Mouse (Mus musculus) midbrain, postnatal 0 days (tissue): Measurements from ENCODE around the gene Gba2. TPM values are rescaled to one million over a fixed set of nuclear protein-coding genes. Genes with fewer than 3 reads are reported as not detected.

Experiments used
- ATAC-seq: fragments of 200-750 bp; cut with Nextera tagmentation; 2 replicates; pipeline ENCODE4 v1.8.0; 2017; ENCODE audit warnings: moderate number of reproducible peaks, mild to moderate bottlenecking, moderate TSS enrichment, moderate library complexity; ENCODE audit not compliant: low FRiP score
- DNase-seq: peaks from one replicate; pipeline ENCODE4 v3.0.0-alpha.2; 2015; ENCODE audit warnings: low spot score
- H3K27ac ChIP-seq: fragments of 300-500 bp; sonication (generic); 2 replicates; pipeline ENCODE4 v1.5.1; 2014; ENCODE audit warnings: low read depth, mild to moderate bottlenecking, low read length, mixed read lengths
- H3K27me3 ChIP-seq: fragments of 300-500 bp; sonication (generic); 2 replicates; pipeline ENCODE4 v1.6.1; 2014; ENCODE audit warnings: low read length, control low read depth, mixed read lengths; ENCODE audit not compliant: insufficient read depth
- H3K36me3 ChIP-seq: fragments of 300-500 bp; sonication (generic); 2 replicates; pipeline ENCODE4 v1.6.1; 2014; ENCODE audit warnings: low read length, control low read depth, mixed read lengths; ENCODE audit not compliant: insufficient read depth
- H3K4me1 ChIP-seq: fragments of 300-500 bp; sonication (generic); 2 replicates; pipeline ENCODE4 v1.6.1; 2014; ENCODE audit warnings: mild to moderate bottlenecking, control low read depth, antibody characterized with exemption, low read length, mixed read lengths; ENCODE audit not compliant: insufficient read depth
- H3K4me2 ChIP-seq: fragments of 300-500 bp; sonication (generic); 2 replicates; pipeline ENCODE4 v1.6.1; 2014; ENCODE audit warnings: low read depth, mild to moderate bottlenecking, low read length, mixed read lengths; ENCODE audit not compliant: poor library complexity, severe bottlenecking
- H3K4me3 ChIP-seq: fragments of 300-500 bp; sonication (generic); 2 replicates; pipeline ENCODE4 v1.5.1; 2014; ENCODE audit warnings: low read depth, mild to moderate bottlenecking, low read length, moderate library complexity
- H3K9ac ChIP-seq: fragments of 300-500 bp; sonication (generic); replicated peaks from 2 replicates; pipeline ENCODE4 v1.6.1; 2014; ENCODE audit warnings: mild to moderate bottlenecking, low read length, moderate library complexity, mixed read lengths; ENCODE audit not compliant: poor library complexity, severe bottlenecking
- H3K9me3 ChIP-seq: fragments of 300-500 bp; sonication (generic); 2 replicates; pipeline ENCODE4 v1.6.1; 2016; ENCODE audit warnings: low read length, control low read depth
- CTCF ChIP-seq: IDR thresholded peaks from 2 replicates; pipeline ENCODE4 v1.5.1; 2016; ENCODE audit warnings: antibody characterized with exemption, mild to moderate bottlenecking
- WGBS: fragments of 180-500 bp; shearing (Covaris S2); extraction: QIAGEN DNeasy Blood & Tissue Kit; methylation state at CpG from one replicate; pipeline ENCODE4 v1.1.7; 2014; 5-methylcytosine and 5-hydroxymethylcytosine counted together
- polyA plus RNA-seq: library from polyadenylated mRNA; unstranded; fragments of >200 nt; fragmentation: Nextera tagmentation; extraction: Ambion mirVana; gene quantifications from 2 replicates; pipeline ENCODE4 v1.2.1, GENCODE M21; 2015
- total RNA-seq: library from RNA; depleted of rRNA; stranded (reverse); fragments of >200 nt; gene quantifications from 2 replicates; pipeline ENCODE4 v1.2.3, GENCODE M21; 2014

The Gba2 gene
- total and polyA plus RNA-seq, 2 experiments from 2014 or later: 29.3 to 47.5 TPM

DNA sequence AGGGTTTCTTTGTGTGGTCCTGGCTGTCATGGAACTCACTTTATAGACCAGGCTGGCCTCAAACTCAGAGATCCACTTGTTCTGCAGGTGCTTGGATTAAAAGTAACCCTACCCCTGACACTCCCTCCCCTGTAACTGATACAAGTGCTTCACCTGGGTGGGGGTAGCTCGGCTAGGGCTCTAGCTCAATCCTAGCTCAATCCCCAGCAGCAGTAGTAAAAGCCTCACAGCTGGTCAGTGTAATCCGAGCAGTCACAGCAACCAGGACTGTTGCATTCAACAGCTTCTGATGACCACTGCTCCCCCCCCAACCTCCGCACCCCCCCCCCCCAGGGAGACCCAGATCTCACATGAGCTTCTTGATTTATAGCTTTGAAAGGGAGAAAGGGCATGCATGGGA is 36.6 kb downstream of the Gba2 start:
- ATAC-seq (no peak), DNase-seq (no peak)
- Histone ChIP-seq H3K9me3 (no peaks in the 10 kb centered on the region), H3K27me3 (no peaks in the 10 kb centered on the region), H3K4me2 (no peak overlapping the region), H3K36me3 (peaks cover 89% of the 10 kb centered on the region), H3K9ac (no peak overlapping the region), H3K27ac (no peak overlapping the region), H3K4me1 (no peaks in the 10 kb centered on the region), H3K4me3 (no peak overlapping the region)
- WGBS: 82% methylated on average over 3 of the region's 3 CpGs
- TF ChIP-seq CTCF: no peak

DNA sequence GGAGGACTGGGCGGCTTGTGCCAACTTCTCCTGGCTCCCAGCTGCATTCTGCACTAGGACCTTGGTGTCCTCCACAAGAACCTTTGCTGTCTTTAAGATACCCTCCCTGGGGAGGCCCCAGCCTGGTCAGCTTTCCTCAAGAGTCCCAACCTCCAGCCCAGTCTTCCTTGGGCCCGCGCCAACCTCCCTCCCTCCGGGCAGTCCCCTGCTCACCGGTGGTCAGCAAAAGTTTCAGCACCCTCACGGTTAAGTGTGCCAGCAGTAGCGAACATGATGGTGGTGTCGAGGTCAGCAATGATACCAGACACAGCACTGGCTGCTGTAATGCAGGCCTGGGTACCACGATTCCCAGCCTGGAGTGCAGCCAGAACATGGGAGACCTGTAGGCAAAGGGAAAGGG is 42.6 kb downstream of the Gba2 start:
- no peak overlapping the region for H3K27ac ChIP-seq
- H3K36me3 ChIP-seq: peaks cover 88% of the 10 kb centered on the region
- WGBS: 96% methylated on average over 9 of the region's 9 CpGs
- no peak for TF ChIP-seq CTCF
- H3K4me1 ChIP-seq: no peaks in the 10 kb centered on the region
- H3K27me3 ChIP-seq: no peaks in the 10 kb centered on the region
- no peak overlapping the region for H3K4me3 ChIP-seq
- no peak overlapping the region for H3K9ac ChIP-seq
- no peaks in the 10 kb centered on the region for H3K9me3 ChIP-seq
- H3K4me2 ChIP-seq: no peak overlapping the region
- DNase-seq (no peak), ATAC-seq (no peak)

DNA sequence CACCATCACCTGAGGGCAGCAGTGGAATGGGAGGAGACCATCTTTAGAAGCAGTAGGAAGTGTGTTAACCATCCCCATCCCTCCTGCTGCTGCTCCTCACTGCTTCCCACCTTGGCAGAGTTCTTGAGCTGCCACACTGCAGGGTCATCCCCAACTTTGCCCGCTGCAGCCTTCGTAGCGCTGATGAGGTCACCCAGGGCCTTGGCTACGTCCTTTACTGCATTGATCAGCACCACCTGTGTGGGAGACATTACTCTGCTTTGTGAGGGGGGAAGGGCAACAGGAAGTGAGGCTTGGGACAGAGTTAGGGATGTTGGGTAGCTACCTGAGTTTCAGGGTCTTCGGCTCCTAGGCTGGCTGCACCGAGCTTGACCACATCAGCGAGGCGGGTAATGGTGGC is 43.0 kb downstream of the Gba2 start:
- no peak overlapping the region for H3K9ac ChIP-seq
- peaks cover 88% of the 10 kb centered on the region for H3K36me3 ChIP-seq
- H3K4me1 ChIP-seq: no peaks in the 10 kb centered on the region
- WGBS: 96% methylated on average over 8 of the region's 8 CpGs
- H3K4me3 ChIP-seq: no peak overlapping the region
- DNase-seq (no peak), ATAC-seq (no peak)
- no peak overlapping the region for H3K27ac ChIP-seq
- no peaks in the 10 kb centered on the region for H3K9me3 ChIP-seq
- H3K27me3 ChIP-seq: no peaks in the 10 kb centered on the region
- no peak overlapping the region for H3K4me2 ChIP-seq
- TF ChIP-seq CTCF: no peak

DNA sequence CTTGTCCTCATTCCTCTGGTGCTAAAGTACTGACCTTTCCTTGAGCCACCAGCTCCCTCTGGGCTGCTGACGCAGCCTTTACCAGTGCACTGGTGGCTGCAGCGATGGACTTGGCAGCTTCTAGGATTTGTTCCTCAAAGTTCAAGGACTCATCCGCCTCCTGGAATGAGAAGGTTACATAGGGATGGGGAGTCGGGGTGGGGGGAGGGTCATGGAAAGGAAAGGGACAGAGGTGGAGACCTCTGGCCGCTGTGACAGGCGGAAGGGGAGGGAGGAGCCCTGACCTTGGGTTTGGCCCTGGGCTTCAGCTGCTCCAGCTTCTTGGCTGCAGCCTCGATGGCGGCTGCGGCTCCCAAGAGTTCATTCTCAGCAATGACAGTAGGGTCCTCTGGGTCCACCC is 45.4 kb downstream of the Gba2 start:
- H3K4me3 ChIP-seq: no peak overlapping the region
- peaks cover 65% of the 10 kb centered on the region for H3K36me3 ChIP-seq
- DNase-seq (no peak), ATAC-seq (no peak)
- H3K9me3 ChIP-seq: no peaks in the 10 kb centered on the region
- no peak overlapping the region for H3K4me2 ChIP-seq
- TF ChIP-seq CTCF: no peak
- H3K9ac ChIP-seq: no peak overlapping the region
- 95% methylated on average over 8 of the region's 9 CpGs for WGBS
- H3K4me1 ChIP-seq: no peaks in the 10 kb centered on the region
- no peaks in the 10 kb centered on the region for H3K27me3 ChIP-seq
- H3K27ac ChIP-seq: no peak overlapping the region

DNA sequence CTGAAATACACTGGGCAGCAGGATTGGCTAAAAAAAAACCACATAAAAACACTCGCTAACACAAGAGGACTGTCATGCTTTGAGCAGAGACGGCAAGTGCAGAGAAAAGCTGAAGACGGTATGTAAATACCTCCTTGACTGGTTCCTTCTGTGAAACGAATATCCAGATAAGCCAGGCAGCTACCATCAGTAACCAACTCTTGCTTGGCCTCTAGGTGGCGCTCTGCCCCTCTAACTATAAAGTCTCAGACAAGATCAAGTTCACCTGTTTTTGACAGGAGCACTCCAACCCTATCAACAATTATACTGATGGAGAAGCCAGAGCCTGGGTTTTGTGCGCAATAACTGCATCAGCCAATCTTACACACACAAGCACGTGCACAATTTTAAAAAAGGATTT is 48.1 kb downstream of the Gba2 start:
- H3K27ac ChIP-seq: no peak overlapping the region
- H3K4me3 ChIP-seq: no peak overlapping the region
- H3K36me3 ChIP-seq: peaks cover 41% of the 10 kb centered on the region
- no peak overlapping the region for H3K4me2 ChIP-seq
- no peaks in the 10 kb centered on the region for H3K4me1 ChIP-seq
- DNase-seq (peak; percentile 78), ATAC-seq (no peak)
- H3K9me3 ChIP-seq: no peaks in the 10 kb centered on the region
- no peak overlapping the region for H3K9ac ChIP-seq
- 20% methylated on average over 7 of the region's 7 CpGs for WGBS
- H3K27me3 ChIP-seq: no peaks in the 10 kb centered on the region
- peak; percentile 86 for TF ChIP-seq CTCF

DNA sequence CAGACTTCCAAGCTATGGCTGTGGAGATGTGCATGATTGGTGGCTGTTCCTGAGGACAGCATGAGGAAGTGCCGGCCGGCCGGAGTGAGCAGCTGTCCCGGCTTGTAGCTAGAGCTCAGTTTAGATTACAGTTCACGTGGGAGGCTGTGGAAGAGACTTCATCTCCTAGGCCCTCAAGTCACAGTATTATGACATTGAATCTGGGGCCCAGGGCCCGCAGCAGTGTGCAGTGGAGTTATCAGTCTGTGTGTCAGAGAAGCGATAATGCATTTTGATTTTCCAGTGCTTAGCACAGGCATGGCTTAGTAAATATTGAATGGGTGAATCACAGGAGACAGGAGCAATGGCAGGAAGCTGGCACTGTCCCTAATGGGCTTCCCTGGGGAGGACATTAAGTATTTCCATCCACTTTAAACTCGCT is 48.6 kb downstream of the Gba2 start:
- 66% methylated on average over 8 of the region's 8 CpGs for WGBS
- Histone ChIP-seq H3K4me2 (no peak overlapping the region), H3K4me1 (no peaks in the 10 kb centered on the region), H3K4me3 (no peak overlapping the region), H3K27me3 (peaks cover 4% of the 10 kb centered on the region; the same call in 1 of the 2 replicates), H3K36me3 (peaks cover 36% of the 10 kb centered on the region), H3K9me3 (no peaks in the 10 kb centered on the region), H3K9ac (no peak overlapping the region), H3K27ac (no peak overlapping the region)
- ATAC-seq (no peak), DNase-seq (no peak)
- no peak for TF ChIP-seq CTCF
